Mouse (Mus musculus) layer of hippocampus, adult 8-10 months (tissue): ENCODE results near the gene Cercam. TPM values are rescaled to one million over a fixed set of nuclear protein-coding genes. Genes with fewer than 3 reads are reported as not detected.
"Not testable (repeated sequence)": the region's sequence is repeated elsewhere in the genome, so short reads cannot be mapped to it uniquely, and the experiment has no call there.

Experiments used
- DNase-seq, 2 experiments: peaks; one replicate each; pipeline ENCODE4 v3.0.0; 2022; ENCODE audit warnings: low spot score in 2 of 2
- total RNA-seq, 4 experiments: library from RNA; stranded (reverse); gene quantifications; 2 replicates each; pipeline ENCODE4 v1.2.4; 2022

Gene Cercam
- total RNA-seq, 4 experiments from 2014 or later, result 12.7 to 15.2 (median 13.8) TPM

DNA sequence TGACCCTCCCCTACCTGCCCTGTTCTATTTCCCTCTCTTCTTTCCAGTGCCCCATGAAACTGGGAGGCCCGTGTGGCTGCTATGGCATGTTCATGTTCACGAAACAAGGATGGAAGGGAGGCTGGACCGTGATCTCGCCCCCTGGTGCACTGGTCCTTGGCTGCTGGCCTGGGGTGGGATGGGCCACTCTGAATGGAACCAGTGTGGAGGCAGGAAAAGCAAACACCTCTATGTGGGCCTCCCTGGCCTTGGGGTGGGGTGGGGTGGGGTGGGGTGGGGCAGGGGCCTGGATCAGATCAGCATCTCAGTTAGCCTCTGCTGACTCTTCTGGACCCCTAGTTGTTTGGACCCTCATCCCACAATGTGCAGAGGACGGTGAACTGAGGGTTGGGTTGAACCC, 15.2 kb upstream of the Cercam start:
- DNase-seq, result no peak

DNA sequence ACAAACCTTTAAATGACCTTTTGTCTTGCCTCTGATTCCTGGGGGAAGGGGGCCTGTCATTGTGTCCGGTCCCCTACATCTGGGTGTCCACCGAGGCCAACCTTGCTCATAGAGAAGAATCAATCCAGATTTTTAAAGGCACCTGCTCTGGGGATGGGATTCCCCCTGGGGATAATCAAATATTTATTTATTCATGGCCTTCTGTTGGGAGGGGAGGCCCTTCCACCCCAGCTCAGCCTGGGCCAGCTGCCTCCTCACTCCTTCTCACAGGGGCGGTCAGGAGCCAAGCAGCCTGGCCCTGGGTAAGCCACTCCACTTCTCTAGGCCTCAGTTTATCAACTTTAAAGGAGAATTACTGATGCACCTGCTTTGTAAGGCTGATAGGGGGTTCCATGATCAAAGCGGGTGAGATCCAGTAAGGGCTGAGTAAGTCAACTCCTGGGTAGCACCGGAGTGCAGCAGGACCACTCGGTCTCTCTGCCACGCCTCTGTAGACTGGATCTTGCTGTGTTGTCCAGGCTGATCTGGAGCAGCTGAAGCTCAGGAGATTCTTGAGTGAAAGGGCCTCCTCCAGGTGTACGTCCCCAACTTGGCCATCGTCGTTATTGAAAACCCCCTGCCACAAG, 13.3 kb upstream of the Cercam start:
- no peak for DNase-seq

DNA sequence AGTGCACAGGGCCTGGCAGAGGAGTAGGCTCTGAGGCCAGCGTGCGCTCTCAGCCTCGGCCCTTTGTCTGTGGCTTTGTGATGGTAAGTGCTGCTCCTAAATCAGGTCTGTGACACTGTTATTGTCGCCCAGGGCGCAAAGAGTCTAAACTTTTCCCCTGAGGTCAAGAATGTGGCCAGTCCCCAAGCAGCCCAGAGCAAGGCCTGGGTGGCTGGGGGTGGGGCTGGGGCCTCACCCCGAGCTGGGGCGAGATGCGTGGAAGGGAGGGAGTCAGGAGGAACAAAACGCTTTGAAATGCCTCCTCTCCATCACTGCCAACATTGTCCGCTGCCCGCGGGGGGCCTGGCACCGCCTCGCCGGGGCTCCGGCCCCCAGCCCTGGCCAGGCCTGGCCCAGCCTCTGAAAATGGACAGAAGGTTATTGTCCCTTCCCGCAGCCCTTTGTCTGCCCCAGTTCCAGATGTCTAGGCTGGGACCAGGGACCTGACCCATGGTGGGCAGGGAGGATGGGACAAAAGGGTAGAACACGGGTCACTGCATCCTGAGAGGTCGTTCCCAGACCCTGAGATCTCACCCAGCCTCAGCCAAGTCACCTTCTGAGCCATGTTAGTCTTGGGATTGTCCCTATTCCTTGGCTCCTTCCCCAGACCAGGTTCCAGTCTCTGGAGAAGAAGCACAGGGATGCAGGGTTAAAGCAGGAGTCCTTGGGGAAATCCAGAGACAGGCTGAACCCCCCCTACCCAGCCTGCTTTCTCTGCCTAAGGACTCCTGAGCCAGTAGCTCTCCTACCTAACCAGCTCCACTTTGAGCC, 12.3 kb upstream of the Cercam start:
- DNase-seq, result peak; percentile 52 to 68

DNA sequence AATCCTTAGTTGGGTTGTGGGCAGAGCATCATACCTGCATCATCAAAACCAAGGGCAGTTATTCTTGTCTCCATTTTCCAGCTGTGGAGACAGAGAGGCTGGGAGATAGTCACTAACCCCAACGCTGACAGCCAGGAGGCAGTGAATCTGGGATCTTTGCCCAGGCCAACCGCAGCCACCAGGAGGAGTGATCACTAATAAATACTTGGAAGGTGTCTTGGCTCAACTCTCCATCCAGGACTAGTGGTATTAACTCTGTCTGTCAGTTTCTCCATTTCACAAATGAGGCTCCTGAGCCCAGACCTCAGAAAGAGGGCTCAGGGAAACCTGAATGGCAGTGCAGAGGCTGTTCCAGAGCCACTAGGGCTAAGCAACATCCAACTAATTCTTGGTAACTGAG, 11.6 kb upstream of the Cercam start:
- no peak for DNase-seq

DNA sequence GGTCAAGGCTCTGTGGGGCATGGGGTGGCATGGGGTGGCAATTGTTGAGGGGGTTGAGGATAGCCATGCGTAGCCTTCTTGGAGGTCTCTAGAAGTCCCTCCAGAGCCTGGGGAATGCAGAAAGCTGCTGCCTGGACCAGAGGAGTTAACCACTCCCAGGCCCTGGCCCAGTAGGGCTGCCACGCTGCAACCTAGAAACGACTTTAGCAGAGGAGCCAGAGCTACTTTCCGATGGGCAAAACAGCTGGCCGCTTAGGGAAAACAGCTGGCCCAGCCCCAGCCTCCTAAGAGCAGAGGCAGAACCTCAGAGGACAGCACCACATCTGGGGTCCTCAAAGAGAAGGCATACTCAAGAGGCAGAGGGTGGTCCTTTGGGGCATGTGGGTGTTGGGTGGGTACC, 11.0 kb upstream of the Cercam start:
- DNase-seq, result no peak

DNA sequence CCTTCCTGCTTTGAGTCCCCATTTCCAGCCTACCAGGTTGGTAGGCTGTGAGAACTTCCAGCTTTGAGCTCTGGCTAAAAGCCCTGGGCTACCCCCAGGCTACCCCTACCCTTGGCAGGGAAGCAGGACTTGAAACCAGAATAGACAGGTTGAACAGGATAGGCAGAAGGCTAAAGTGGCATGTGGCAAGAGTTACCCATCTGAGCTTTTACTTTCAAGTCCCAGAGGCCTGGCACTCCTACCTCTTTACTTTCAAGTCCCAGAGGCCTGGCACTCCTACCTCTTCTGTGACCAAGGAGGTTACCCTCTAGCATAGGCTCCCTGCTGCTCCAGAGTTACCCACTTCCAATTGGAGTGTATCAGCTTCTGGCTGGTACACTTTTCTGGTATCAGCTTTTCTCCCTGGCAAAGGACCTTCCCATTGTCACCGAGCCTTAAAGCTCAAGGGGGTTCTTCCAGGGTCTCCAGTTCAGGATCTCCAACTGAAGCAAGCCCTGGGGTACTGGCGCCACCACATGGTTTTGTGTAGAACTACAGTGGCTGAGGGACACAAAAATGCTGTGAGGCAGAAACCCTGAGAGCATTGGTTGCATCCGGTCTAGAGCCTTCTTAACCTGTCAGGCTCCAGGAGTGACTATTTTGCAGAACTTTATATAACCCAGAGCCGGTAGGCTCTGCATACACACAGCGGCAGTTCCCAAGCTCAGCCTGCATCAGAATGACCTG, 10.1 kb upstream of the Cercam start:
- peak in 1 of 2 experiments; percentile 52 for DNase-seq

DNA sequence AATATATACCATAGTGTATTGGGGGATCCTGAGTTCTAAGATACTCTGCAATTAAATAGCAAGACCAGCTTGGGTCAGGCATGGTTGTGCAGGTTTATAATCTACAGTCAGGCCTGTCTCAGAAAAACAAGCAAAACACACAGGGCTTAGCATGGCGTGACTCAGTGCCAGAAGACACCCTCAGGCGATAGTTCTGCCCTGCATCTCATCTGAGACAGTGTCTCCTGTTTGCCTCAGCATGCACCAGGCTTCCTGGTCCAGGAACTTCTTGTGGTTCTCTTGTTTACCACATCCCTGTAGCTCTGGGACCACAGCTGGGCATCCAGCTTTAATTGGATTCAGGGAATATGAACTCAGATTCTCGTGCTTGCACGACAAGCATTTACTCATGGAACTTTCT, 3.8 kb upstream of the Cercam start:
- no peak for DNase-seq

DNA sequence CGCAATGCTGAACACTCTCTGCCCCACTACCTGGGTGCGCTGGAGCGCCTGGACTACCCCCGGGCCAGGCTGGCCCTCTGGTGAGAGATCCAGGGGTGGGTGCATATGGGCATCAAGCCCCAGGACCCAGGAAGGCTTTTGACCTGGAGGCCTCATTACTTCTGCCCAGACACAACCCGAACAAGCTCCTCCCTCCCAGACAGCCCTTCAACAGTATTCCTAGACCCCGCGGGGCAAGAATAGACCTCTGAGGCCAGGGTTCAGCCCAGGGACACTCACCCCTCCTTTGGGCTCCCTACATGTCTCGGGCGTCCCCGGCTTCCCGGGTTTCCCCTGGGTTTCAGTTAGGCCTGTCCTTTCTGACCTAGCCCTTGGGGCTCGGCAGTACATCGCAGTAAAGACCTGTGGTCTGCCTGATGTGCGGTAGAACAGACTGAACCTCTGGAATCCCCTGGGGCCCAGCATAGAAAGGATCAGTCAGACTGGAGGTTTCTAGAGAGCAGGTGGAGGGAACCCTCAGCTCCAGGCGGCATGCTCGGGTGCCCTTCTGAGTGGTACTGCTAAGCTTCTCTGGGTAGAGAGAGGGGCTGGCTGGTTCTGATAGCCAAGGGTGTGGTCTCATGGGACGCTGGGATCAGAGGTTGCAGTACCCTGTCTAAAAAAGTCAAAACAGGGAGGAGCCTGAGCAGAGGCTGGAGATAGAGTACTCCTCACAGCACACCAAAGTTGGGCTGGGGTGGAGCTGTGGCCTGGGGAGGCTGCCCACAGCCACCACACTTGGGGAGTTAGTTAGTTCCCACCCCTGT, 885 bp downstream of the Cercam start:
- DNase-seq, result no peak

DNA sequence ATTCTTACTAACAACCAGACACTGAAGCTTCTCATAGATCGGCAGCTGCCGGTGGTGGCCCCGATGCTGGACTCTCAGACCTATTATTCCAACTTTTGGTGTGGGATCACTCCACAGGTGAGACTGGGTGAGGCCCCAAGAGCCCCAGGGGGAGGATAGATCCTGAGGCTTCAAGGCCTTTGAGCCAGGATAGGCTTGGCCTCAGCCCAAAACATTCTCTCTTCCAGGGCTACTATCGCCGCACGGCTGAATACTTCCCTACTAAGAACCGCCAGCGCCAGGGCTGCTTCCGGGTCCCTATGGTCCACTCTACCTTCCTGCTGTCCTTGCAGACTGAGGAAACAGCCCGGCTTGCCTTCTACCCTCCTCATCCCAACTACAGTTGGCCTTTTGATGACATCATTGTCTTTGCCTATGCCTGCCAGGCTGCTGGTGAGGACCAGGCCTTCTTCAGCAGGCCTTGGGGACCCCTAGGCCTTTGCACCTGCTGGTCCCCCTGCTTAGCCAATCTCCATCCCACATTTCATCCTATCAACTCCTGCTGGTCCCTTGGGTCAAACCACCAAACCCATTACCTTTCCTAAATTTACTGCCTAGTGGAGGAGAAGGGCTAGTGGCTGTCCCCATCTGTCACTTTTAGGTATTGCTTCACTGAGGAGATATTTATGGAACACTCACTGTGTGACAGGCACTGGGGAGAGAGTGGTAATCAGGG, 3.8 kb downstream of the Cercam start:
- no peak for DNase-seq

GRCm38 (mm10) chr2:29873801-29874200, 4.8 kb downstream of the Cercam start:
- DNase-seq, result no peak

DNA sequence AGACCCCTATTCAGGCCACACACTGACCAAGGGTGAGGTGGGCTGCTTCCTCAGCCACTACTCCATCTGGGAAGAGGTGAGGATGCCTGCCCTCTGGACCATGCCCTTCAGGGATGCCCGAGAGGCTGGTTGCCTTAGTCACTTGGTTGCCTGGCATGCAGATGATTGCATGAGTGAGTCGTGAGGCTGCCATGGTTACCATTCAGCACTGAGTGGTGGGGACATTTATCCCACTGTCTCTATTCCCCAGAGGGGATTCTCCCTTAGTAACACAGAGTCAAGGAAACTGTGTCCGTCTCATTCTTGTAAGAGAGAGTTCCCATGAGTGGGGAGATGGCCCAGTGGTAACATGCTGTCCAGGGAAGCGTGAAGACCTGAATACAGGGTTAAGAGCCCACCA, 9.1 kb downstream of the Cercam start:
- no peak for DNase-seq

DNA sequence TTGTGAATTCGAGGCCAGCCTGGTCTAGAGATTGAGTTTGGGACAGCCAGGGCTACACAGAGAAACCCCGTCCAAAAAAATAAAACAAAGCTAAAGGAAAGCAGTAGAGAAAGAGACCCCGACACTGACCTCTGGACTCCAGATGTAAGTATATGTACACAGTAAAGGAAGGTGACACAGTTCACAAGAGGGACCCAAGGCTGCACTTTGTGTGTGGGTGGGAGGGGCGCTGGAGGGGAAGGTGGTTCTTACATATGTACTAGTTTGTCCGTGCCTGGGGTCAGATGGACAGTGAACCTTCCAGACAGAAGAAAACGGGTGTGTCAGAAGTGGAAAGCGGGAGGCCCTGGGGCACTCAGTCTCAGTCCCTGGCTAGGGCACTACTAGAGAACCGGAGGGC, 10.2 kb downstream of the Cercam start:
- no peak for DNase-seq

DNA sequence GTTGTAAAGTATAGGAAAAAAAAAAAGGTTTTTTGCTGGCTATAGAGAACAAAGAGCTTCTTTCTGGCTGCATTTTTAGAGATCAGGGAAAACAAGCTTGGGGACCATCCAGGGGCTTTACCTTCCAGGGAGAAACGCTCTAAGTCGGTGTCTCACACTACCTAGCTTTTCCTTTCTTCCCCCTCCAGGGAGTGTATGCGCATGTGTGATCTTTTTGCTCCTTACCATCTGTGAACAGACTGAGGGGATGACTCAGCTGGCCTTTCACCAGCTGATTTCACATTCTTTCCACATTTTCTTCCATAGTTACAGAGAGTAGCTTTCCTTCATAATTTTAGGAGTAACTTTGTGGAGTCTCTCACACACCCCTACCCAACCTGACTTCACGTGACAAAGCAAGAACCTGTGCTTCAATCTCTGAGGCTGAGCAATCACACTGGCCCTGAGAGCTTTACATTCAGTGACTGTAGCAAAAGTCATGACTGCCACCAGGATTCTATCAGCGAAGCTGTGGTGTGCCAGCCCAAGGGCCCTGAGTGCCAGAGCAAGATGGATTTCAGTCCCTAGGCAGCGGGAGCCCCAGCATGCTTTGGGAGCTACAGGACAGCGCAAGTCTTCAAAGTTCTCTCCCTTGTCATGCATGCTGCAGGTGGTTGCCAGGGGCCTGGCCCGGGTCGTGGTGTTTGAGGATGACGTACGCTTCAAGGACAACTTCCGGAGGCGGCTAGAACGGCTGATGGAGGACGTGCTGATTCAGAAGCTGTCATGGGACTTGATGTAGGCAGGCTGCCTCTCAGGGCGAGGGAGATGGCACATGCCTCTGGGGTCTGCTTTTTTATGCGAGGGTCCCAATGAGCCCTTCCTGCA, 11.2 kb downstream of the Cercam start:
- no peak for DNase-seq

- DNase-seq, result not testable (repeated sequence)
These were observed 17.8 kb downstream of the Cercam start for GRCm38 (mm10) chr2:29886659-29887292.

GRCm38 (mm10) chr2:29889066-29889944, 20.3 kb downstream of the Cercam start, which contains the start of gene Odf2:
Gene Odf2 (plus strand): TSS chr2:29889221.
- peak; percentile 99 for DNase-seq

DNA sequence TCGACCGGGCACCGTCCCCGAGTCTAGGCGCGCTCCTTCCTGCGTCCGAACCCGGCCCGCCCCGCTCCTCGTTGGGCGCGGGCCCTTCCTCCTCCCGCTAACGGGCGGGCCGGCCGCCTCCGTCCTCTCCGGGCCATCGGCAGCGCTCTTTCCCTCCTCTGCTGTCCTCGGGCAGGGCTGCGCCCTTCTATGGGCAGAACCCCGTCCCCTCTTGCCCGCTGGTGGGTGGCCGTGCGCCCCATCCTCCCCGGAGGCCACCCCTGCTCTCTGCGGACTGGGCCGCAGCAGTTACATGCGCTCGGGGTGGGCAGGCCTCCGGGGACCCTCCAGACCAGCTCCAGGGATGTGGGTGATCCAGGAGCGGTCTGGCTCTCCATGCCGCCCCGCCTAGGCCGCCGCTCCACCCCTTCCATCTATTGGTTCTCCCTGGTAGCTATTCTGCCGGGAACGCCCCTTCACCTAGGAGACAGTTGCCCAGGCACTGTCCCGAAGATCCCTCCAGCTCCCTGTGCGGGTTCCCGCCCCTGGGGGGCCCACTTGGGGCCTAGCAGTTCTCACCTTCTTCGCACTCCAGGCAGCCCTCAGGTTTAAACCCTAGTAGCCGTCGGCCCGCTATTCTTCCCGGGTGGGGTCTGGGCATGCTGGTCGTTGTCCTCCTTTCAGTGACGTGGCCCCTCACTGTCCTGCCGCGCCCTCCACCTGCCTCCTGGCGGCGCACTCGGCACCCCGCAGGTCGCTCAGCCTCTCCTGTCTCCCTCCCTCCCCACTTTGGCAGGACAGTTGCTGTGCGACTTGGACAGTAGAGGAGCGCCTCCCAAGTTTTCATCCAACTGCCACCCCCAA, 21.2 kb downstream of the Cercam start:
- DNase-seq, result peak; percentile 78 to 84

DNA sequence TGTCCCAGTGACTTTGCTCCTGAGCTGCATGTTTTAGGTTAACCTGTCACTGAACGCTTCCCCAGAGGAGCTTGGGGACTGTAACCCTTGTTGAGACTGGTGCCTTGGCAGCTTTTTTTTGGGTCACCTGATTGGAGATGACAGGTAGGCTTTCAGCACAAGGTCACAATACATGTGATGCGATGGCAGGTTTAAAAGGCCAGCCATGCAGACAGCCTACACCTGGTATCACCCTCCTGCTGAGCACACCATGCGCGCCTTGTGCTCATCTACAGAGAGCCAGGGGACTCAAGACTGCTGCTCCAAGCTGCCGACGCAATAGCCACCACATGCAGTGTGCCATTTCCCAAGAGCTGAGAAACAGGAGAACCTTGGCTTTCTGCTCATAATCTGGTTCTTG, 22.8 kb downstream of the Cercam start:
- DNase-seq, result no peak
